Mouse (Mus musculus) hindbrain, embryonic 11.5 days (tissue): ENCODE results near the gene Dscam. TPM values are rescaled to one million over a fixed set of nuclear protein-coding genes. Genes with fewer than 3 reads are reported as not detected.

Experiments used
- ATAC-seq: fragments of 200-750 bp; cut with Nextera tagmentation; 2 replicates; pipeline ENCODE4 v1.8.0; 2017; ENCODE audit warnings: mild to moderate bottlenecking, moderate TSS enrichment, moderate library complexity; ENCODE audit not compliant: low FRiP score
- DNase-seq: peaks from one replicate; pipeline ENCODE4 v3.0.0-alpha.2; 2015; ENCODE audit warnings: low spot score
- H3K27ac ChIP-seq: fragments of 300-500 bp; sonication (generic); 2 replicates; pipeline ENCODE4 v1.5.1; 2014; ENCODE audit warnings: mild to moderate bottlenecking, low read depth, low read length
- H3K27me3 ChIP-seq: fragments of 300-500 bp; sonication (generic); 2 replicates; pipeline ENCODE4 v1.6.1; 2014; ENCODE audit warnings: mild to moderate bottlenecking, low read length, moderate library complexity, mixed read lengths; ENCODE audit not compliant: control insufficient read depth, insufficient read depth
- H3K36me3 ChIP-seq: fragments of 300-500 bp; sonication (generic); 2 replicates; pipeline ENCODE4 v1.6.1; 2014; ENCODE audit warnings: mild to moderate bottlenecking, low read length, moderate library complexity, mixed read lengths; ENCODE audit not compliant: control insufficient read depth, insufficient read depth
- H3K4me1 ChIP-seq: fragments of 300-500 bp; sonication (generic); replicated peaks from 2 replicates; pipeline ENCODE4 v1.6.1; 2014; ENCODE audit warnings: low read length, mixed read lengths; ENCODE audit not compliant: control insufficient read depth, insufficient read depth
- H3K4me2 ChIP-seq: fragments of 300-500 bp; sonication (generic); replicated peaks from 2 replicates; pipeline ENCODE4 v1.6.1; 2014; ENCODE audit warnings: mild to moderate bottlenecking, low read depth, low read length
- H3K4me3 ChIP-seq: fragments of 300-500 bp; sonication (generic); 2 replicates; pipeline ENCODE4 v1.5.1; 2014; ENCODE audit warnings: low read depth, low read length
- H3K9ac ChIP-seq: fragments of 300-500 bp; sonication (generic); 2 replicates; pipeline ENCODE4 v1.6.1; 2014; ENCODE audit warnings: low read depth, low read length
- H3K9me3 ChIP-seq: fragments of 300-500 bp; sonication (generic); 2 replicates; pipeline ENCODE4 v1.6.1; 2016; ENCODE audit warnings: low read length; ENCODE audit not compliant: control insufficient read depth
- WGBS: fragments of 180-500 bp; shearing (Covaris S2); extraction: QIAGEN DNeasy Blood & Tissue Kit; methylation state at CpG from one replicate; pipeline ENCODE4 v1.1.7; 2014; 5-methylcytosine and 5-hydroxymethylcytosine counted together
- polyA plus RNA-seq: library from polyadenylated mRNA; unstranded; fragments of >200 nt; fragmentation: Nextera tagmentation; extraction: Ambion mirVana; gene quantifications from 2 replicates; pipeline ENCODE4 v1.2.1, GENCODE M21; 2014

Gene Dscam
- polyA plus RNA-seq, 1 experiment from 2014 or later: 2.0 TPM

DNA sequence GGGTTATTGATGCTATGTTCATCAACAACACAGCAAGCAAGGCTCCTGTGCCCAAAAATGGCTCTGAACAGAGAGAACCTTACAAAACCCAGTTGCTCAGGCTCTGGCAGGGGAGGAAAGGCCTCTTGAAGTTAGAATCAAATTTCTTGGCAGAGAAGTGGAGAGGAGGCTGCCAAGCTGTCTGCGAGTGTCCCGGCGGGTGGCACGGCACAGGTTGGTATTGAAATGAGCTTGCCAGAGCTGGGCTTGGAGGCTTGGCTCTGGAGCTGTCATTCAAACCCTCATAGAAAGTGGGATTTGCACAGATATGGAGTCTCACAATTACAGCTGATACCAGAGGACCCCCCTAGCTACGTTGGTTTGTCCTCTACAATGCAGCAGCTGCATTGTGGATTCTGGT, 550.1 kb downstream of the Dscam start:
- no peaks in the 10 kb centered on the region for H3K9me3 ChIP-seq
- no peaks in the 10 kb centered on the region for H3K36me3 ChIP-seq
- no peak overlapping the region for H3K27ac ChIP-seq
- H3K4me3 ChIP-seq: no peak overlapping the region
- no peak for DNase-seq
- H3K4me1 ChIP-seq: no peaks in the 10 kb centered on the region
- no peak overlapping the region for H3K9ac ChIP-seq
- WGBS: 94% methylated on average over 5 of the region's 5 CpGs
- no peak for ATAC-seq
- no peak overlapping the region for H3K4me2 ChIP-seq
- no peaks in the 10 kb centered on the region for H3K27me3 ChIP-seq

DNA sequence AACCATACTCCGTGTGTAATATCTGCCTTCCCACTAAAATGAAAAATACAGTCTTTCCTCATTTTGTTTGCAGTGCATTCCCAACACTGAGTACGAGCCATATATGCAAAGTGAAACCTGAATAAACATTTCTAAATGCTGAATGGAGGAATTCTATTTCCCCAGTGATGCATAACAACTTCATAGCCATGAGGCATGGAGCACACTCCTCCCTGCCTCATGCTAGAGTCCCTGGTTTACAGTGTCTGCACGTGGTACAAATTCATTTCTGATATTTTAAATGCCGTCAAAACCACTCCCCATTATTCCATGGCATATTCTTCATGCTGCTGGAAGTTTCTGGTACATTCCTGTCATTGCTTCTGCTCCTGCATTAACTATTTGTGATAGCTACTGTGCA, 552.8 kb downstream of the Dscam start:
- WGBS: 74% methylated on average over 4 of the region's 4 CpGs
- H3K27me3 ChIP-seq: no peaks in the 10 kb centered on the region
- H3K9me3 ChIP-seq: no peaks in the 10 kb centered on the region
- DNase-seq (no peak), ATAC-seq (no peak)
- H3K27ac ChIP-seq: no peak overlapping the region
- H3K36me3 ChIP-seq: no peaks in the 10 kb centered on the region
- no peak overlapping the region for H3K4me2 ChIP-seq
- H3K4me3 ChIP-seq: no peak overlapping the region
- no peaks in the 10 kb centered on the region for H3K4me1 ChIP-seq
- no peak overlapping the region for H3K9ac ChIP-seq

DNA sequence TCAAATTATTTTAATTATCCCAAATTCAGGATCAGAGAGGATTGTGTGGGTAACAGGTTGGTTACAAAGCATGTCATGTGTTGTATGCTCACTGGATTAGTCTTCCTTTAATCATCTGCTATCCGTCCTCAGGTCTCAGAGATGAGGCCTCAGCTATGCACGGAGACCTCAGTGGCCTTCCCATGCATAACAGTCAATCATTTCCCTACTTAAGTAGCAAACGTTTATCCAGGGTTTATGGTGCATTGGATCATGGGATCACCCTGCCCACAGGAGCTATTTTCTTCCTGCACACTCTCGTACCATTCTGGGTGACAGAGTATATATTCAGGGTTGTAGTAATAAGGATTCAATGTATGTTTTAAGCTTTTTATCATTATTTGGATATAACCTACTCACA, 557.3 kb downstream of the Dscam start:
- Histone ChIP-seq H3K27me3 (no peaks in the 10 kb centered on the region), H3K9me3 (no peaks in the 10 kb centered on the region), H3K4me1 (no peaks in the 10 kb centered on the region), H3K27ac (no peak overlapping the region), H3K36me3 (no peaks in the 10 kb centered on the region), H3K4me2 (no peak overlapping the region), H3K4me3 (no peak overlapping the region), H3K9ac (no peak overlapping the region)
- ATAC-seq (no peak), DNase-seq (no peak)
- 73% methylated on average over 4 of the region's 4 CpGs for WGBS

DNA sequence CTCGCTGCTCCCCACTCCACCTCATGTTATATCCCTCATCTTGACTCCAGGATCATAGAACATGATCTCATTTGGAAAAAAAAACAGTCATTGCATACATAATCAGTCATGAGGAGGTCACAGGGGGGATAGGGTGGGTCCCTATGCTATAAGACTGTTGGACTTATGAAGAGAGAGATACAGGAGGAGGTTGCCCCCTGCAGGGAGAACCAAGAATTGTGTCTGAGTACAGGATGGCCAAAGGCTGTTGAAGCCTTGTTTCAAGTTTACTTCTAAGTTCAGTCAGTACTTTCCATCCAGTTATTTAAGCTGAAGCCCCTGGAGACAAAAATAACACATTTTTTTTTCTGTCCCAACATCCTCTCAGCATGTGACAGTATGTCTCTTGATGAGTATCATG, 559.7 kb downstream of the Dscam start:
- DNase-seq (peak; percentile 61), ATAC-seq (no peak)
- WGBS: 82% methylated on average over 1 of the region's 1 CpGs
- no peak overlapping the region for H3K27ac ChIP-seq
- H3K4me2 ChIP-seq: no peak overlapping the region
- H3K4me3 ChIP-seq: no peak overlapping the region
- H3K9ac ChIP-seq: no peak overlapping the region
- H3K4me1 ChIP-seq: no peaks in the 10 kb centered on the region
- H3K27me3 ChIP-seq: no peaks in the 10 kb centered on the region
- H3K9me3 ChIP-seq: no peaks in the 10 kb centered on the region
- H3K36me3 ChIP-seq: no peaks in the 10 kb centered on the region

DNA sequence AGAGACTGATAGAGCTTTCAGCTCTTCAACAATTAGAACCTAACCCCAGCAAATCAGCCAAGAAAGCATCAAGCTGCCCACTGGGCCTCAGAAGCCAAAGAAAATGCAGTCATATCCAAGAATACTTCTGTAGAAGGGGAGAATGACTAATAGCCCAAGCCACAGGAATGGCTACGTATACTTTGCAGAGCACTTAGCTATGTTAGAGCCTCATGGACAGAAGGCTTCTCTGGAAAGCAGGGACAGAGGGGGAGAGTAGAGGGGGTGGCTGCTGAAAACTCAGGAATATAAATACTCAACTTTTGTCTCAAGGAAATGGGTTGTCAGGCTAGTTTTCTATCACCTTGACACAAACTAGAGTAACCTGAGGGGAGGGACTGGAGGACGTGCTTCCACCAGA, 568.3 kb downstream of the Dscam start:
- DNase-seq: no peak
- H3K9ac ChIP-seq: no peak overlapping the region
- H3K27me3 ChIP-seq: no peaks in the 10 kb centered on the region
- no peaks in the 10 kb centered on the region for H3K9me3 ChIP-seq
- ATAC-seq: no peak
- no peak overlapping the region for H3K27ac ChIP-seq
- H3K4me2 ChIP-seq: no peak overlapping the region
- H3K36me3 ChIP-seq: no peaks in the 10 kb centered on the region
- H3K4me1 ChIP-seq: no peaks in the 10 kb centered on the region
- 75% methylated on average over 2 of the region's 2 CpGs for WGBS
- H3K4me3 ChIP-seq: no peak overlapping the region

DNA sequence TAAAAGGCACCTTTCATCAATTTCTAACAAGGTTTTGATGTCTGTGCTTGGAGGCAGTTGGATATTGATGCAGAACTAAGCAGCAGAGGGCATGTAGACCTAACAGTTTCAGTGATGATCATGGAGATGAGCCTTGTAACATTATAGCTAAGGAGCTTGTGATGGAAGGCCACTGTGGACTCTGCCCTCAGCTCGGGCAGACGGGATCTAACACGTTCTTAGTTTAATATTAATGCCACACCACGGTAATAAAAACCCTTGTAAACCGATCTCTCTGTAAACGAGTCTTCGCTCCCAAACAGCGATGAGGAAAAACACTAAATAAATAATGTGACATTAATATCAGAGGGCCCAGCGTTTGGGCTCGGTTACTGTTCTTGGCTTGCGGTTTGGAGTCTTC, 569.8 kb downstream of the Dscam start:
- no peaks in the 10 kb centered on the region for H3K36me3 ChIP-seq
- no peaks in the 10 kb centered on the region for H3K4me1 ChIP-seq
- H3K4me3 ChIP-seq: no peak overlapping the region
- WGBS: 94% methylated on average over 11 of the region's 11 CpGs
- ATAC-seq (no peak), DNase-seq (no peak)
- no peaks in the 10 kb centered on the region for H3K27me3 ChIP-seq
- no peak overlapping the region for H3K27ac ChIP-seq
- H3K9me3 ChIP-seq: no peaks in the 10 kb centered on the region
- no peak overlapping the region for H3K9ac ChIP-seq
- H3K4me2 ChIP-seq: no peak overlapping the region

DNA sequence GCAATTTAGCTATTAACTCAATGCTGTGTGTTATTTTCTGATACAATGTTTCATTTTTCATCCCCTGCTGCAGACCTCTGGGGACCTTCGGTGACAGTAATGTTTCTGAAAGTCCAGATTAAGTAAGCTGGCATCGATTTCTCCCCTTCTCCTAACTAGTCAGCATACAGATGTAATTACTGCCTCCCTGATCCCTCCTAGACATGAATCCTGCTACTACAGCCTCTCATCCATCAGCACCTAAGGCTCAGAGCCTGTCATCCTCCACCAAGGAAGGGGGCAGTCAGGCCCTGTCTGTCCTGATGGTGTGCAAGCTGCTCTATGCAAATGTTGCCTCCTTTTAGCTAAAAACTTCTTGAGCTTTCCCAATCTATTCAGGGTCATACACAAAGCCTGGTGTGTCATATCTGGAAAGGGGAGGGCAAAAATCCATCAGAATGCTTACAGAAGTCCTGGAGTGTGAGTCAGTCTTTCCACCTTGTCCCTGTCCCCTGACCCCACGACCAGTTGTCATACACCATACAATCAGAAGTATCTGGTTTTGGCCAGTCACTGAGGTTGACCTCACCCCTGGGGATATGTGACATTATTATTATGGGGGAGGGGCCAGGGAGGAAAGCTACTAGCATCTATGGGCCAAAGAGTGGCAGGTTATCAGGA, 571.0 kb downstream of the Dscam start:
- no peaks in the 10 kb centered on the region for H3K4me1 ChIP-seq
- no peak overlapping the region for H3K4me3 ChIP-seq
- DNase-seq: peak; percentile 6
- no peaks in the 10 kb centered on the region for H3K36me3 ChIP-seq
- ATAC-seq: peak; percentile 59
- no peaks in the 10 kb centered on the region for H3K27me3 ChIP-seq
- no peak overlapping the region for H3K27ac ChIP-seq
- no peaks in the 10 kb centered on the region for H3K9me3 ChIP-seq
- 75% methylated on average over 3 of the region's 3 CpGs for WGBS
- H3K9ac ChIP-seq: no peak overlapping the region
- no peak overlapping the region for H3K4me2 ChIP-seq

DNA sequence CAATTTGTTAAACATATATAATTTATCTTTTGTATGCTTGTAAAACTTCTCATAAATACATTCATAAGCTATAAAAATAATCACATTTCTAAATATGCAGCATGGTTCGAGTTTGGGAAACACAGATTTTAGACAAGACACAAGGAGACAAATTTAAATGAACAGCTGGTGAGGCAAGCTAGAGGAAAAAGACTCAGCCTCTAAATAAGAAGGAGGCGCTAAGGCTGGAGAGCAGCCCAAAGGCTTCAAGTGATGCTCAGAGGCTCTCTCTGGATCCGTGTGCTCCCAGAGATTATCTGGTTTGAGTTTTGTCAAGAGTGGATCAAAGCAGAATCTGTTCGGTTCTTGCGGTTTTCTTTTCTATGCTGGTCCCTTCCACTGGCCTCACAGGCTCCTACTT, 594.7 kb downstream of the Dscam start:
- WGBS: 95% methylated on average over 5 of the region's 5 CpGs
- no peak for ATAC-seq
- no peak overlapping the region for H3K27ac ChIP-seq
- H3K9me3 ChIP-seq: no peaks in the 10 kb centered on the region
- H3K27me3 ChIP-seq: no peaks in the 10 kb centered on the region
- no peaks in the 10 kb centered on the region for H3K36me3 ChIP-seq
- H3K4me2 ChIP-seq: no peak overlapping the region
- no peak for DNase-seq
- no peaks in the 10 kb centered on the region for H3K4me1 ChIP-seq
- H3K9ac ChIP-seq: no peak overlapping the region
- H3K4me3 ChIP-seq: no peak overlapping the region

DNA sequence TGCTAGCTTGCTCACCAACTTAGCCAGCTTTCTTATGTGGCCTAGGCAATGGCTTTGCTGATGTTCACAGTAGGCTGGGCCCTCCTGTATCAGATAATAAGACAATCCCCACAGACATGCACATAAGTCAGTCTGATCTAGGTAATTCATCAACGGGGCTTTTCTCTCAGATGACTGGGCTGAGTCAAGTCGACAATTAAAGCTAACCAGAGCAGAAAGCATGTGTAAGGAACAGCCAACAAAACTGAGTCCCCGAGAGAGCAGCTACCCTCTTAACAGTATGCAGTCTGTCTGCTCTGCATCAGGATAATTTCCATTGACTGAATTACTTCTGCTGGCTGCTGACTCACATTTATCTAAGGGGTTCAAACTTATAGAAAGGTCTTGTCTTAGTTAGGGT, 603.1 kb downstream of the Dscam start:
- 66% methylated on average over 3 of the region's 3 CpGs for WGBS
- Histone ChIP-seq H3K4me3 (no peak overlapping the region), H3K27ac (no peak overlapping the region), H3K9ac (no peak overlapping the region), H3K4me1 (no peaks in the 10 kb centered on the region), H3K9me3 (no peaks in the 10 kb centered on the region), H3K27me3 (no peaks in the 10 kb centered on the region), H3K36me3 (no peaks in the 10 kb centered on the region), H3K4me2 (no peak overlapping the region)
- ATAC-seq: no peak
- DNase-seq: no peak
